Mouse (Mus musculus): Measurements from ENCODE around the gene Arid1a. TPM values are rescaled to one million over a fixed set of nuclear protein-coding genes. Genes with fewer than 3 reads are reported as not detected.

The Arid1a gene
- polyA plus RNA-seq, 1 experiment from 2014 or later = 37.5 TPM

- no peak overlapping the region for H3K4me3 ChIP-seq
- H3K9ac ChIP-seq = no peak overlapping the region
- H3K9me3 ChIP-seq = no peaks in the 10 kb centered on the region
- H3K4me1 ChIP-seq = peaks cover 9% of the 10 kb centered on the region; the same call in 1 of the 2 replicates
- WGBS = 33% methylated on average over 5 of the region's 5 CpGs
- no peak for ATAC-seq (ENCODE audit: insufficient number of reproducible peaks, insufficient read depth, low FRiP score, low TSS enrichment)
- no peaks in the 10 kb centered on the region for H3K27me3 ChIP-seq
- peak overlapping the region; percentile 23; the same call in 1 of the 2 replicates for H3K27ac ChIP-seq
- H3K4me2 ChIP-seq (replicated peaks) = no peak overlapping the region
- H3K36me3 ChIP-seq = peaks cover 100% of the 10 kb centered on the region
Observed at GRCm38 (mm10) chr4:133690252-133690651, 66.3 kb downstream of the Arid1a start.

DNA sequence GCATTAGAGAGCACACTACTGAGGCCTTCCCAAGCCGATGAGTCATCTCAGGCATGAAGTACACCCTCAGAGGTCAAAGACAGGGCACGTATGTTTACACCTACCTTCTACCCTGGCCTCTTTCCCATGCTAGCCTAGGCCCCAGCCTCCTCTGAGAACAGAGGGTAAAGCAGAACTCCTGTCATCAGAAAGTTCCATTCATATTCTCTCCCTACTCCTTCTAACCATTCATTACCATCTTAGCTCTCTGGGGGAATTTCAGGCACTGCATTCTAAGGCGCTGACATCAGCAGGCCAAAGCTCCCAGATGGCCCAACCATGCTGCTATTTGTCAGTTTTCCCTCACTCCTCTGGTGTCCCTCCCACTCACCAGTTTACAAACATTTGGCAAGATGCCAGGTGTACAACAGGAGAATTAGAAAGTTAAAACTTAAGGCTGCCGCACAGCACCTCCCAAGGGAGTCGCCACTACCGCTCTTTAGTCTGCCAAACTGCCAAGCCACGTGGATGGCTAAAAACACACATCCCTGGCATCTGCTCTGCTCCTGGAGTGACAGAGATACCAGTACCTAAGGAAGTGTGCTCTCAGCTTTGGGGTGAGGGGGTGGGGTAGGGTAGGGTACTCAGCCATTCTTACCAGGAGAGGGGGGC, 68.0 kb downstream of the Arid1a start:
- Histone ChIP-seq H3K27ac (no peak overlapping the region), H3K4me3 (no peak overlapping the region), H3K9ac (no peak overlapping the region), H3K9me3 (no peaks in the 10 kb centered on the region), H3K27me3 (no peaks in the 10 kb centered on the region), H3K36me3 (peaks cover 100% of the 10 kb centered on the region), H3K4me1 (peaks cover 9% of the 10 kb centered on the region; the same call in 1 of the 2 replicates), H3K4me2 (replicated peaks) (no peak overlapping the region)
- WGBS = 77% methylated on average over 7 of the region's 7 CpGs
- ATAC-seq (ENCODE audit: insufficient number of reproducible peaks, insufficient read depth, low FRiP score, low TSS enrichment) = no peak

DNA sequence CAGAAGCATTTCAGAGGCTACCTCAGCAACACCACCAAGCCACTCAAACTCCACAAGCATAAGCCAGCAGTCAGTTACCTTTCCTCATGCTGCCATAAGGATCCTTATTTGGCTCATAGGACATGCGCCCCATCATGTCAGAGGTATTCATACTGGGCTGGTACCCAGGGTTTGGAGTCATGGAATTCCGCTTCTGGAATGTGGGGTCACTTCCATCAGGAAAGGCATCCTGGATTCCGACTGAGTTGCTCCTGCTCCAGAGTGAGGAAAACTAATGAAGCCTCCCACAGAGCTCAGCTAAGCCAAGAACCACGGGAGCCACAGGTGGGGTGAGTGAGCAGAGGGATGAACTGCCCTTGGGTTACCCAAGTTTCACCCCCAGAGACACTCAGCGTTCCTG, 69.4 kb downstream of the Arid1a start:
- H3K4me3 ChIP-seq = no peak overlapping the region
- H3K4me1 ChIP-seq = peaks cover 9% of the 10 kb centered on the region; the same call in 1 of the 2 replicates
- H3K36me3 ChIP-seq = peaks cover 97% of the 10 kb centered on the region
- no peaks in the 10 kb centered on the region for H3K9me3 ChIP-seq
- WGBS = 90% methylated on average over 5 of the region's 5 CpGs
- no peak for ATAC-seq (ENCODE audit: insufficient number of reproducible peaks, insufficient read depth, low FRiP score, low TSS enrichment)
- H3K27ac ChIP-seq = no peak overlapping the region
- no peak overlapping the region for H3K4me2 ChIP-seq (replicated peaks)
- H3K27me3 ChIP-seq = no peaks in the 10 kb centered on the region
- H3K9ac ChIP-seq = no peak overlapping the region

DNA sequence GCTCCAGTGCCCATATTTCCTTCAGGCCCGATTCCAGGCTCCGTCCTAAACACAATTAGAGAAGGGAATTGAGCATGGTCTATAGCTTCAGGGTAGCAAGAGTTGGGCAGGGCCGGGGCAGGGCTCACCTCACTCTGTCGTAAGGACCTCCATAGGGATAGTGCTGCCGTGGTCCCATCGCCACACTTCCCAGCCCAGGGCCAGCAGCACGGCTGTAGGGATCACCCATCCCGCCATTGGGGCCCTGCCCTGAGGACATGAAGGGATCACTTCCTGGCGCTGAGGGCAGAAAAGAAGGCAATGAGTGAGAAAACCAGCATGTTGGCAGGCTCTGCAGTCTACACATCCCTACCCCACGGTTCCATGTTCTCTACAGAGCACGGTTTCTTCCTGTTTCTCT, 70.1 kb downstream of the Arid1a start:
- H3K4me3 ChIP-seq = no peak overlapping the region
- no peak overlapping the region for H3K4me2 ChIP-seq (replicated peaks)
- no peak overlapping the region for H3K27ac ChIP-seq
- 90% methylated on average over 11 of the region's 11 CpGs for WGBS
- H3K27me3 ChIP-seq = no peaks in the 10 kb centered on the region
- H3K9ac ChIP-seq = no peak overlapping the region
- no peak for ATAC-seq (ENCODE audit: insufficient number of reproducible peaks, insufficient read depth, low FRiP score, low TSS enrichment)
- H3K36me3 ChIP-seq = peaks cover 97% of the 10 kb centered on the region
- peaks cover 9% of the 10 kb centered on the region; the same call in 1 of the 2 replicates for H3K4me1 ChIP-seq
- no peaks in the 10 kb centered on the region for H3K9me3 ChIP-seq

DNA sequence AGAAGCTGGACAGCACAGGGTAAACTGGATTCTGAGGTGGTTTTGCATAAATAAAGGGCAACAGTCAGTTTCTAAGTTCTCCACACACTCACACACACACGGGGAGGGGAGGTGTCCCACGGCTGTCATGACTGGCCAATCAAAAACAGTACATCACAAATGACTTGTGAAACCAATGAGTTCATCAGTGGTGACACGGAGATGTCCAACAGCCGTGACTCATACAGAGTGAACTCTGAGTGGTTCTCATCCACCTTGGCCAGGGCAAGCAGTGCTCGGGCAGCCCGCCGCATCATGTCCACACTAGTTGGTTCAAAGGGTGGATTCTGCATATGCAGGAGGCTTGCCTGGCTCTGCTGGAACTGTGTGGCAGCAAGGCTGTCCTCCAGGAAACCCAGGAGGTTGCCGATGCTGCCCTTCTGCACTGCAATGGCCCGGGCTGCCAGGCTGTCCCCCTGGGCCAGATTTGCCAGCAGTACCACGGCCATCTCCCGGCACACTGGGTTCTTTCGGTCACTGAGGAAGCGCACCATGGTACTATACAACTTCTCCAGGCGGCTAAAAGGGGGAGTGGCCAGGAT, 76.3 kb downstream of the Arid1a start:
- Histone ChIP-seq H3K36me3 (peaks cover 63% of the 10 kb centered on the region), H3K27ac (no peak overlapping the region), H3K9me3 (no peaks in the 10 kb centered on the region), H3K4me2 (replicated peaks) (no peak overlapping the region), H3K27me3 (no peaks in the 10 kb centered on the region), H3K9ac (no peak overlapping the region), H3K4me3 (no peak overlapping the region), H3K4me1 (peaks cover 21% of the 10 kb centered on the region)
- WGBS = 87% methylated on average over 14 of the region's 14 CpGs
- ATAC-seq (ENCODE audit: insufficient number of reproducible peaks, insufficient read depth, low FRiP score, low TSS enrichment) = no peak

DNA sequence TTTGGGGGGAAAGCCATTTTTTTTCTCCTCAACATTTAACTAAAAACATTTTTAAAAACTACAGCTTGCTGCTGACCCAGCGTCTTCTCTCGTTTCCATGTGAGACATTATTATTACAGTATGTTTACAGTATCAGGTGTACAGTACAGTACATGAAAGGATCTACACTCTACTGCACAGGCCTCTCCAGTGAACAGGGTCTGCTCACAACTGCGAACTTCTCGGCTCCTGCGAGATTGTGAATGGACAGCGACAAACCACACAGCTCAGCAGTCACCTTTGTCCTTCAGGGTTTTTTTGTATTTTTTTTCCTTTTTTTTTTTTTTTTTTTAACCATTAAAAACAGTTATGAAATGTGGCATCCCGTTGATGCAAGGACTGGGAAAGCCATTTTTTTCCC, 76.9 kb downstream of the Arid1a start:
- no peak overlapping the region for H3K27ac ChIP-seq
- no peaks in the 10 kb centered on the region for H3K9me3 ChIP-seq
- 82% methylated on average over 7 of the region's 7 CpGs for WGBS
- no peak overlapping the region for H3K4me2 ChIP-seq (replicated peaks)
- no peak overlapping the region for H3K4me3 ChIP-seq
- no peak overlapping the region for H3K9ac ChIP-seq
- H3K27me3 ChIP-seq = no peaks in the 10 kb centered on the region
- no peak for ATAC-seq (ENCODE audit: insufficient number of reproducible peaks, insufficient read depth, low FRiP score, low TSS enrichment)
- peaks cover 56% of the 10 kb centered on the region for H3K36me3 ChIP-seq
- peaks cover 23% of the 10 kb centered on the region for H3K4me1 ChIP-seq

- Histone ChIP-seq H3K27ac (no peak overlapping the region), H3K9me3 (no peaks in the 10 kb centered on the region), H3K4me1 (peaks cover 37% of the 10 kb centered on the region), H3K4me2 (replicated peaks) (no peak overlapping the region), H3K27me3 (no peaks in the 10 kb centered on the region), H3K36me3 (peaks cover 35% of the 10 kb centered on the region), H3K9ac (no peak overlapping the region), H3K4me3 (no peak overlapping the region)
- WGBS = 80% methylated on average over 7 of the region's 7 CpGs
- ATAC-seq (ENCODE audit: insufficient number of reproducible peaks, insufficient read depth, low FRiP score, low TSS enrichment) = no peak
Observed at GRCm38 (mm10) chr4:133677266-133677665, 79.3 kb downstream of the Arid1a start.

DNA sequence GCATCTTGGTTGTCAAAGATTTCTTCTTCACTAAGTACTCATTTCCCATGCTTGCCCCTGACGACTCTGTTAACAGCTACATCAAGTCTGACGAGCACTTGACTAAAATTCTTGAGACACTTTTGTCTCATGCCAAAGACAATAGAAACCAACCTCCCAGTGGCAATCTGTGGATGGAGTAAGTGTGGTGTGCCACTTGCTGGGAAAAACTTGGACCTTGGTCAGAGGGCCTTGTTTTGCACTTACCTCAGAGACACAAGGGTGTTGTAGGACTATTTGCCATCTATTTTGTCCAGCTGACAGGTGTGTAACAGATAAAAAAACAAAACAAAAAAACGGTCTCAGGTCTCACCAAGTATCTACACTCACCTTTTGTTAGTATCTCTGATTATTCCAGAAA, 80.4 kb downstream of the Arid1a start:
- Histone ChIP-seq H3K4me1 (peaks cover 37% of the 10 kb centered on the region), H3K4me3 (no peak overlapping the region), H3K4me2 (replicated peaks) (peak overlapping the region; percentile 15; the same call in 1 of the 2 replicates)

GRCm38 (mm10) chr4:133675594-133676016, 81.0 kb downstream of the Arid1a start:
- peaks cover 18% of the 10 kb centered on the region for H3K36me3 ChIP-seq
- H3K4me1 ChIP-seq = peaks cover 41% of the 10 kb centered on the region
- H3K27ac ChIP-seq = peak overlapping the region; percentile 74
- ATAC-seq (ENCODE audit: insufficient number of reproducible peaks, insufficient read depth, low FRiP score, low TSS enrichment) = peak; percentile 19; the same call in 1 of the 2 replicates
- peak overlapping the region; percentile 15; the same call in 1 of the 2 replicates for H3K4me2 ChIP-seq (replicated peaks)
- no peak overlapping the region for H3K9ac ChIP-seq
- no peak overlapping the region for H3K4me3 ChIP-seq
- no peaks in the 10 kb centered on the region for H3K27me3 ChIP-seq
- no peaks in the 10 kb centered on the region for H3K9me3 ChIP-seq
- 2% methylated on average over 5 of the region's 5 CpGs for WGBS

More for the DNA sequence above, 80.4 kb downstream of the Arid1a start:
- Histone ChIP-seq H3K27ac (peak overlapping the region; percentile 74), H3K36me3 (peaks cover 24% of the 10 kb centered on the region), H3K9ac (no peak overlapping the region), H3K9me3 (no peaks in the 10 kb centered on the region), H3K27me3 (no peaks in the 10 kb centered on the region)
- no peak for ATAC-seq (ENCODE audit: insufficient number of reproducible peaks, insufficient read depth, low FRiP score, low TSS enrichment)
- 37% methylated on average over 3 of the region's 3 CpGs for WGBS

- Histone ChIP-seq H3K27ac (peak overlapping the region; percentile 99; the same call in 1 of the 2 replicates), H3K9me3 (no peaks in the 10 kb centered on the region), H3K4me2 (replicated peaks) (no peak overlapping the region), H3K4me1 (peaks cover 42% of the 10 kb centered on the region), H3K4me3 (no peak overlapping the region), H3K27me3 (no peaks in the 10 kb centered on the region), H3K36me3 (peaks cover 8% of the 10 kb centered on the region; the same call in 1 of the 2 replicates), H3K9ac (no peak overlapping the region)
- ATAC-seq (ENCODE audit: insufficient number of reproducible peaks, insufficient read depth, low FRiP score, low TSS enrichment) = no peak
- WGBS = 75% methylated on average over 8 of the region's 8 CpGs
Observed at GRCm38 (mm10) chr4:133674331-133674695, 82.3 kb downstream of the Arid1a start.

DNA sequence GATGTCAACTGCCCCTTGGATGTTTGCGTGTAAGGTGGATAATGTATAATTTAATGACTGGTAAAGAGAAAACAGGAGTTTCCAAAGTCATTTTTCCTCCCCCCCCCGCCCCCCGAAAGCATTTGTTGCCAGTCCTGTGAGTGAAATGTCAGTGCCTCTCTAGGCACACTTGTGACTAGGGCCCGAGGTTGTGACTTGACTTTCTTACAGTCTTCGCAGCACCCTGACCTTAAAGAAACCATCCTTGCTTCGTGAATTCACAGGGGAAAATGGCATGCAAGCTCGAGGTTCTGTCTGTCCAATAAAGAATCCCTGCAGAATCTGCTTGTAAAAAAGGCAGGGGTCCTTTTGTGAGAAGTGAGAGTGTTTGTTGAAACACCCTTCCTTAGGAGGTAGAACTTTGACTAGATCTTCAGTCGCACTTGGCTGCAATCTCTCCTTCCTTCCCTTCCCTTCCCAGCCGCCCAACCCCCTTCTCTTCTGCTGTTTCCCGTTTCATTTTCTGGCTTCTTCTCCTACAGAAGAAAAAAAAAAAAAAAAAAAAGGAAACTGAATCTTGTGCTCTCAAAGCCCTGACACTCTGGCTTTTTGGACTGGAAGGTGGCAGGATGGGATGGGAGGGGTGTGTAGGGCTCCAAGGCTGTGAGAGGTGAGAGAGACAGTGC, 82.8 kb downstream of the Arid1a start:
- Histone ChIP-seq H3K27ac (peak overlapping the region; percentile 99), H3K9ac (0 out of 2 replicates have a peak overlapping the region, but pooled peaks have one; percentile 5)

More for the DNA sequence above, 82.8 kb downstream of the Arid1a start:
- Histone ChIP-seq H3K4me2 (replicated peaks) (peak overlapping the region; percentile 69), H3K9me3 (no peaks in the 10 kb centered on the region), H3K27me3 (no peaks in the 10 kb centered on the region), H3K4me3 (no peak overlapping the region), H3K36me3 (peaks cover 5% of the 10 kb centered on the region; the same call in 1 of the 2 replicates), H3K4me1 (peaks cover 42% of the 10 kb centered on the region)
- 39% methylated on average over 10 of the region's 10 CpGs for WGBS
- ATAC-seq (ENCODE audit: insufficient number of reproducible peaks, insufficient read depth, low FRiP score, low TSS enrichment) = no peak
